Mouse (Mus musculus): ENCODE measurements around the gene Pde8a.
"Not testable (repeated sequence)": the region's sequence is repeated elsewhere in the genome, so short reads cannot be mapped to it uniquely, and the experiment has no call there.

Pde8a gene

GRCm38 (mm10) chr7:81213347-81214152 lies at the start of gene Pde8a:
Pde8a (plus strand) TSS chr7:81213596.
- DNase-seq (ENCODE audit: extremely low spot score): no peak

- DNase-seq (ENCODE audit: extremely low spot score): no peak
Measured at GRCm38 (mm10) chr7:81164411-81164810, 49.0 kb upstream of the Pde8a start.

- peak; percentile 38 for DNase-seq (ENCODE audit: extremely low spot score)
Measured at GRCm38 (mm10) chr7:81167124-81167523, 46.3 kb upstream of the Pde8a start.

- no peak for DNase-seq (ENCODE audit: extremely low spot score)
Measured at GRCm38 (mm10) chr7:81169351-81169750, 44.0 kb upstream of the Pde8a start.

- no peak for DNase-seq (ENCODE audit: extremely low spot score)
Measured at GRCm38 (mm10) chr7:81173931-81174330, 39.5 kb upstream of the Pde8a start.

GRCm38 (mm10) chr7:81174654-81175053 lies 38.7 kb upstream of the Pde8a start:
- DNase-seq (ENCODE audit: extremely low spot score): no peak

- peak; percentile 46 for DNase-seq (ENCODE audit: extremely low spot score)
Measured at GRCm38 (mm10) chr7:81176187-81176769, 37.1 kb upstream of the Pde8a start.

GRCm38 (mm10) chr7:81179494-81179893 lies 33.9 kb upstream of the Pde8a start:
- no peak for DNase-seq (ENCODE audit: extremely low spot score)

GRCm38 (mm10) chr7:81182492-81183175 lies 30.8 kb upstream of the Pde8a start:
- no peak for DNase-seq (ENCODE audit: extremely low spot score)

- DNase-seq (ENCODE audit: extremely low spot score): no peak
Measured at GRCm38 (mm10) chr7:81183181-81183580, 30.2 kb upstream of the Pde8a start.

- DNase-seq (ENCODE audit: extremely low spot score): no peak
Measured at GRCm38 (mm10) chr7:81184136-81184535, 29.3 kb upstream of the Pde8a start.

- no peak for DNase-seq (ENCODE audit: extremely low spot score)
Measured at GRCm38 (mm10) chr7:81184651-81185050, 28.7 kb upstream of the Pde8a start.

- not testable (repeated sequence) for DNase-seq (ENCODE audit: extremely low spot score)
Measured at GRCm38 (mm10) chr7:81186036-81186435, 27.4 kb upstream of the Pde8a start.

GRCm38 (mm10) chr7:81189180-81189579 lies 24.2 kb upstream of the Pde8a start:
- no peak for DNase-seq (ENCODE audit: extremely low spot score)

GRCm38 (mm10) chr7:81195509-81195908 lies 17.9 kb upstream of the Pde8a start:
- DNase-seq (ENCODE audit: extremely low spot score): no peak

- no peak for DNase-seq (ENCODE audit: extremely low spot score)
Measured at GRCm38 (mm10) chr7:81196796-81197195, 16.6 kb upstream of the Pde8a start.

- DNase-seq (ENCODE audit: extremely low spot score): no peak
Measured at GRCm38 (mm10) chr7:81198538-81198937, 14.9 kb upstream of the Pde8a start.

GRCm38 (mm10) chr7:81199109-81199508 lies 14.3 kb upstream of the Pde8a start:
- no peak for DNase-seq (ENCODE audit: extremely low spot score)

GRCm38 (mm10) chr7:81199757-81200156 lies 13.6 kb upstream of the Pde8a start:
- no peak for DNase-seq (ENCODE audit: extremely low spot score)

- no peak for DNase-seq (ENCODE audit: extremely low spot score)
Measured at GRCm38 (mm10) chr7:81202389-81202788, 11.0 kb upstream of the Pde8a start.

- not testable (repeated sequence) for DNase-seq (ENCODE audit: extremely low spot score)
Measured at GRCm38 (mm10) chr7:81203576-81203975, 9.8 kb upstream of the Pde8a start.

- peak; percentile 62 for DNase-seq (ENCODE audit: extremely low spot score)
Measured at GRCm38 (mm10) chr7:81208944-81209343, 4.5 kb upstream of the Pde8a start.

Measured in embryo, embryonic 9.5 days (tissue).